Mouse (Mus musculus): Measurements from ENCODE around the gene Gm8298.
"Not testable (repeated sequence)": the region's sequence is repeated elsewhere in the genome, so short reads cannot be mapped to it uniquely, and the experiment has no call there.

DNA sequence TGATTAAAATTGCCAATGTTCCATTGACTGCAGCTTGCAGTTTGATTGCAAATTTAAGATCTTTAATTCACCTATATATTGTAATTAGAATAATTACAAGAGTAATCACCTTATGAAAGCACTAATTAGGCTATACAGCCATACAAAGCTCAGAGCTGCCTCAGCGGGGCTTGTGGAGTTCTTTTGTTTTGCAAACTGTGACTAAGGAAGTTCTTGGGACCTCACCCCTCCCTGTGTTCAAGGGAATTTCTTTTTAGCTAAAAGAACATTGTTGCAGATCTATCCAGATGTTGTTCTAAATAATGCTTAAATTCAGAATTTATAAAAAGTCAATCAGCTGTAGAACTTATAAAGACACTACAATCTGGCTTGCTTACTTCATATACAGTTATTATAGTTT is 16.8 kb downstream of the Gm8298 start:
- TF ChIP-seq CTCF (IDR thresholded peaks at IDR 0.05; ENCODE audit: extremely low read depth, insufficient read length, insufficient replicate concordance, low read depth, low read length); POLR2A (IDR thresholded peaks at IDR 0.05; ENCODE audit: low read depth, low read length): not testable (repeated sequence)
